Mouse (Mus musculus) sigmoid colon, adult 10 weeks (tissue): ENCODE data around the gene Fus. TPM values are rescaled to one million over a fixed set of nuclear protein-coding genes. Genes with fewer than 3 reads are reported as not detected.

Experiments used
- polyA plus RNA-seq: library from polyadenylated mRNA; stranded (reverse); fragments of 350-450 nt; fragmentation: Illumina TruSeq; extraction: RNeasy Lipid Tissue Mini Kit (QIAGEN cat#74804); gene quantifications from one replicate; pipeline ENCODE4 v1.2.3, GENCODE M21; 2014; ENCODE audit warnings: low read depth, low replicate concordance

Gene Fus
- 788 TPM for polyA plus RNA-seq

DNA sequence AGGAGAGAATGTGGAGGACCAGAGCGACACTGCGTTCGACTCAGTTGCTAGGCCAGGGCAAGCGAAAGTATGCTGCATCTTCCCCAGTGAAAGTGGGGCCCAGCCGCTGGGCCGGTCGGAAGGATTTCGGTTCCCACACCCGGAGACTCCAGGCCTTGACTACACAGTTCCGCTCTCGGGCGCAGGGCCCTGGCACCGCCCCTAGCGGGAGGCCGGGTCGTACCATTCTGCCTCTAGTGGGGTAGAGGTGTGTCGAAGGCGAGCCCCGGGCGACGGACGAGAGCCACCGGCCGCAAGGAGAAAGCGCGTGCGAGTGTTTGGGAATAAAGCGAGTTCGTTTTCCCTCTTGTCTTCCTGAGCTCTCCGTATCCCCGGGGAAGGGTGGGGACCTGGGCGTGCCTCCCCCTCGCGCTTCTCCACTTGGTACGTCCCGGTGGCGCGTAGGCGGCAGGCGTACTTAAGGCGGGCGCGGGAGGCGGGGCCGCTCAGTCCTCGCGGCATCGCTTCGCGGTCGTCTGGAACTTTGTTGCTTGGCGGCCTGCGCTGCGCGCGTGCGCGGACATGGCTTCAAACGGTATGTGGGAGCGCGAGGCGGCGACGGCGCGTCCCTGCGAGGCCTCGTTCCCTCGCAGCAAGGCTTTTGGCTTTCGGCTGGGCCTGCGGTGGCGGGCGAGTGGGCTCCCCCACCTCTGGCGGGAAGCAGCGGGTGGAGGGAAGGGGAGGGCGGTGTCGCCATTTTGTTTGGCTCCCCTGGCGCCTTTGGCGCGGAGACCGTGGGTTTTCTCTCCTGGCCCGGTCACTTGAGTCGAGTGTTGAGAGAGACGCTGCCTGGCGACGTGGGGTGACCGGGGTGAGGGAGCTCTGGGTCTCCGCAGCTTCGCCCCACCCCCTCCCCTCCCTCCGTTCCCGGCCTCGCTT, at the start of gene Fus:
Gene Fus, plus strand, starts transcription at position 454 of the 918 bp plus-strand sequence.

DNA sequence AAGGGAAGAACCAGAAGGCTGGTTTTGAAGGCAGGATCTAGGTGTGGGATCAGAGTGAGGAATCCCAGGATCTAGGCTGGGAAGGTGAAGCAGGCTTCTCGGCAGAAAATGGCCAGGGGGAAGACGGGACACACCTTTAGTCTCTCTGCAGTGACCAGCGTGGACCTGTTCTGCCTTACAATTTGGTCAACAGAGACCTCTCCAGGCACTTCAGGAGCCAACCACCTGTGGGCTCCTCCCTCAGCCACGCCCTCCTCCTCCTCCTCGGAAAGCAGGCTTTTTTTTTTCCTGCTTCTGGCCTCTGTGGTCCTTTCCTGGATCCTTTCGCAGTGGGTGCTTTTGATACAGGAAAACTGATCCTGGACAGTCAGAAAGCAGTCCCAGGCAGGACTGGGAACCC, 37.3 kb upstream of the Fus start, which contains the start of gene Prss8:
Gene Prss8, minus strand, starts transcription at position 182 of the 400 bp plus-strand sequence.

DNA sequence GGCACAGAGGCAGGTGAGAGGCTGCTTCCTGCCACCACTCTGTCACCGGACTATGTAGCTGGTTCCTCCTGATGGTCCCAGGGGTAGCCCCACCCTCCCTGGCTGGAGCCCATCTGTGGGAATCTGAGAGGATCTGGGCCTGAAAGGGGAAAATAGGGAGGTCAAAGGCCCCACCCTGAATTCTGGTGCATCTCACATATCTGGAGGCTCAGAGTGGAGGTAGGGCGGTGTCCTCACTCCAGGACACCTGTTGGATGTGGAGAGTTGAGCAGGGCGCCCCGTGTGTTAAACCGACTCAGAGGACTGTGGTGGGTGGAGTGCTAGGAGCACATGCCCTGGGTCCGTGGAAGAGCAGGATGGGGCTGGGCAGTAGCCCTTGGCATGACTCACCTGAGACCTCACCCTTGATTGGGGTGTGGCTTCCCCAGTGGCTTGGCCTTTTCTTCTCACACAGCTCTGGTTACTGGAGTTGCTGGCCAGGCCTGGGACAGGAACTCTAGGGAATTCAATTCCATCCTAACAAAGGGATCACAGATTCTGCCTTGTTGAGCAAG, 20.7 kb upstream of the Fus start, which contains the start of gene Prss36:
Gene Prss36, minus strand, starts transcription at position 256 of the 554 bp plus-strand sequence.

DNA sequence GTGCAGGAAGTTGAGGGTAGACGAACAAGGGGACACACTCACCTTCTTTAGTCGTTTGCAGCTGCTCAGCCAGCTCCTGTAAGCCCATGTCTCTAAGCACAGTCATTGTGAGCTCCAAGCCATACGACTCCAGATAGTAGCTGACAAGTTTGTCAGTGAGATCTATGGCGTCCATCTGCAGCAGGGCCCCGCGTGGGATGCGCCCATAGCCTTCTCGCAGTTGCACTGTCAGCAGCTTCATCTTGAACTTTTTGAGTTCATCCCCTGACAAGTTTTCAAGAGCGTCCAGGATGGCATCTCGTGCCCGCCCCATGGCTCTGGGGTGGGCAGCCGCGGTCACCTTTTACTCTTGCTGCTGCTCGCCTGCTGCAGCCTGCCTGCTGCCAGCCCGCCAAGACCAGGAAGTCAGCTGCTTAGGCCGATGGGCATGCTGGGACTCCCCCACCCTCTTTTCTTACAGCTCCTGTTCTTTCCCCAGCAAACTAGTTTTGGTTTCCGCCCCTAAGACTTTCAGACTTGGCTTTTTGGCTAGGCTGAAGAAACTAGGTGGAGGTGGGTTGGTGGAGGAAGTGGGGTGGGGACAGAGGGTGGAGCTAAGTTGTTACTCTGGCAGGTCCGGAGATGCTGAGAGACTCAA, 26.2 kb downstream of the Fus start, which contains the start of gene Pycard:
Gene Pycard, minus strand, starts transcription at position 527 of the 637 bp plus-strand sequence.

DNA sequence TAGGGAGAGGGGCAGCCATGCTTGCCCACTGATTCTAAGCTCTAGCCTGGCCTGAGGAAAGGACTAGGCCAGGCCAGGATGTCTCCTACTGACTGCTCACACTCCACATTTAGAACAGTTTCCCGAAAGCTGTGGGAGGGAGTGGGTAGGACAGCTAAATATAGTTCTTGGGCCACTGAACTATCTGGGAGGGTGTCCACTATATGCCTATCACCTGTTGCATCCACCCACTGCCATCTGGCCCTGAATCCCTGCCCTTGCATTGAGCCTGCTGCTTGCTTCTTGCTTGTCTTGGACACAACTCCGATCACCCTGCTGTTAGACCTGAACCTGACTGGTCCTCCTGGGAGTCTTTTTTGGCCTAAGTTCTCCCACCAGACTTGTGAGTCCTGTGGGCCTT, 36.4 kb downstream of the Fus start, which contains the start of gene Trim72:
Gene Trim72, plus strand, starts transcription at position 262 of the 400 bp plus-strand sequence.

Other genes starting within 250 kb of the Fus start
- gene Ctf2, start 235.3 kb upstream of the Fus start, polyA plus RNA-seq = not detected
- 1.2 TPM for gene Fbxl19, start 222.9 kb upstream of the Fus start, polyA plus RNA-seq
- 3.5 TPM for gene Orai3, start 197.6 kb upstream of the Fus start, polyA plus RNA-seq
- 7.0 TPM for gene Setd1a, start 190.8 kb upstream of the Fus start, polyA plus RNA-seq
- gene Gm49388, start 181.8 kb upstream of the Fus start, polyA plus RNA-seq = not detected
- 16.0 TPM for gene Hsd3b7, start 166.9 kb upstream of the Fus start, polyA plus RNA-seq
- 17.9 TPM for gene Stx4a, start 143.2 kb upstream of the Fus start, polyA plus RNA-seq
- gene Stx1b, start 142.9 kb upstream of the Fus start, polyA plus RNA-seq = 0.60 TPM
- 11.1 TPM for gene Zfp646, start 91.2 kb upstream of the Fus start, polyA plus RNA-seq
- 1.7 TPM for gene Zfp668, start 90.6 kb upstream of the Fus start, polyA plus RNA-seq
- not detected for gene Prss53, start 76.5 kb upstream of the Fus start, polyA plus RNA-seq
- gene Gm21974, start 72.0 kb upstream of the Fus start, polyA plus RNA-seq = not detected
- 26.8 TPM for gene Vkorc1, start 71.8 kb upstream of the Fus start, polyA plus RNA-seq
- gene Bckdk, start 63.4 kb upstream of the Fus start, polyA plus RNA-seq = 2.8 TPM
- gene Kat8, start 54.9 kb upstream of the Fus start, polyA plus RNA-seq = 10.2 TPM
- gene Prss8, start 37.4 kb upstream of the Fus start, polyA plus RNA-seq = 1.0 TPM
- gene Prss36, start 20.7 kb upstream of the Fus start, polyA plus RNA-seq = not detected
- gene Pycard, start 26.4 kb downstream of the Fus start, polyA plus RNA-seq = 99.2 TPM
- gene Trim72, start 36.5 kb downstream of the Fus start, polyA plus RNA-seq = 0.91 TPM
- gene Itgam, start 95.2 kb downstream of the Fus start, polyA plus RNA-seq = 10.1 TPM
- gene Gm49368, start 95.2 kb downstream of the Fus start, polyA plus RNA-seq = not detected
- gene Itgax, start 162.1 kb downstream of the Fus start, polyA plus RNA-seq = 2.9 TPM
- gene Itgad, start 186.9 kb downstream of the Fus start, polyA plus RNA-seq = not detected
- not detected for gene Cox6a2, start 238.9 kb downstream of the Fus start, polyA plus RNA-seq